Mouse (Mus musculus) limb, embryonic 14.5 days (tissue): ENCODE results near the gene B4gat1. TPM values are rescaled to one million over a fixed set of nuclear protein-coding genes. Genes with fewer than 3 reads are reported as not detected.
A peak's percentile ranks its signal among the peaks of the same experiment; 100 is the strongest.
"Not testable (repeated sequence)": the region's sequence is repeated elsewhere in the genome, so short reads cannot be mapped to it uniquely, and the experiment has no call there.

Experiments used
- ATAC-seq: fragments of 200-750 bp; cut with Nextera tagmentation; 2 replicates; pipeline ENCODE4 v1.8.0; 2017; ENCODE audit warnings: low read depth, moderate number of reproducible peaks, moderate TSS enrichment; ENCODE audit not compliant: low FRiP score
- DNase-seq: peaks from one replicate; pipeline ENCODE4 v3.0.0-alpha.2; 2015; ENCODE audit warnings: low spot score
- H3K27ac ChIP-seq: fragments of 300-500 bp; sonication (generic); replicated peaks from 2 replicates; pipeline ENCODE4 v1.5.1; 2014; ENCODE audit warnings: low read depth, mild to moderate bottlenecking, low read length, moderate library complexity, mixed read lengths
- H3K27me3 ChIP-seq: fragments of 300-500 bp; sonication (generic); 2 replicates; pipeline ENCODE4 v1.6.1; 2014; ENCODE audit warnings: low read length, mixed read lengths; ENCODE audit not compliant: control insufficient read depth, insufficient read depth
- H3K36me3 ChIP-seq: fragments of 300-500 bp; sonication (generic); 2 replicates; pipeline ENCODE4 v1.6.1; 2014; ENCODE audit warnings: mild to moderate bottlenecking, low read length, moderate library complexity, mixed read lengths; ENCODE audit not compliant: control insufficient read depth, insufficient read depth
- H3K4me1 ChIP-seq: fragments of 300-500 bp; sonication (generic); 2 replicates; pipeline ENCODE4 v1.6.1; 2014; ENCODE audit warnings: antibody characterized with exemption, low read length, mixed read lengths; ENCODE audit not compliant: control insufficient read depth, insufficient read depth
- H3K4me2 ChIP-seq: fragments of 300-500 bp; sonication (generic); replicated peaks from 2 replicates; pipeline ENCODE4 v1.6.1; 2014; ENCODE audit warnings: low read depth, mild to moderate bottlenecking, low read length, moderate library complexity; ENCODE audit not compliant: severe bottlenecking
- H3K4me3 ChIP-seq: fragments of 300-500 bp; sonication (generic); replicated peaks from 2 replicates; pipeline ENCODE4 v1.5.1; 2014; ENCODE audit warnings: low read length
- H3K9ac ChIP-seq: fragments of 300-500 bp; sonication (generic); 2 replicates; pipeline ENCODE4 v1.6.1; 2014; ENCODE audit warnings: mild to moderate bottlenecking, low read depth, low read length, moderate library complexity; ENCODE audit not compliant: severe bottlenecking
- H3K9me3 ChIP-seq: fragments of 300-500 bp; sonication (generic); 2 replicates; pipeline ENCODE4 v1.6.1; 2016; ENCODE audit warnings: low read length; ENCODE audit not compliant: control insufficient read depth
- POLR2A ChIP-seq: fragments of 200-500 bp; IDR thresholded peaks from 2 replicates; pipeline ENCODE4 v1.8.0; 2012; ENCODE audit warnings: inconsistent platforms, mild to moderate bottlenecking, moderate library complexity, borderline replicate concordance; ENCODE audit not compliant: insufficient read depth, insufficient read length; ENCODE audit errors: extremely low read depth
- WGBS: fragments of 180-500 bp; shearing (Covaris S2); extraction: QIAGEN DNeasy Blood & Tissue Kit; methylation state at CpG from one replicate; pipeline ENCODE4 v1.1.7; 2014; 5-methylcytosine and 5-hydroxymethylcytosine counted together
- polyA plus RNA-seq, 2 experiments: library from polyadenylated mRNA; depleted of rRNA in 1 of 2; stranded (reverse) in 1 of 2; unstranded in 1 of 2; fragments of >200 nt; fragmentation: Nextera tagmentation in 1 of 2; extraction: Ambion mirVana in 1 of 2; gene quantifications; 2 replicates each; pipeline versions ENCODE4 v1.2.1 to v1.2.3; 2012 to 2014

B4gat1 gene
- polyA plus RNA-seq, 2 experiments, result 31.3 to 43.7 TPM

DNA sequence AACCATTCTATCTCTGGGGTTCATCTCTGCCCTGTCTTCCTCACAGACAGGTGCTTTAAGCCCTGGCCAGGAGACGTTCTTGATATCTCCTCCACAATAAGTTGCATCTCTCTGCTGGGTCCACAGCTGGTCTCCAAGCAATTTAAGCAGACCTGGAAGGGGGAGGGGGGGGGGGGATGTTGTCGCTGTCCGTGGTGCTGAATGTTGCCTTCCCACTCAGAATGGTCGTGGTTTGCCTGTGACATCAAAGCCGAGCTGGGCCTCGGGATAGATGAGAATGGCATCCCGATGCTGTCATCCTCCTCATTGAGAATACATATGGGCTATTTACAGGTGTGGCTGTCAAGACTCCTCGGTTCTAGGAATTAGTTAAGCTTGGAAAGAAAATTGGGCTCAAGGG lies 46.3 kb upstream of the B4gat1 start:
- no peaks in the 10 kb centered on the region for H3K4me1 ChIP-seq
- no peak overlapping the region for H3K4me2 ChIP-seq
- peaks cover 36% of the 10 kb centered on the region for H3K27me3 ChIP-seq
- H3K9me3 ChIP-seq, result no peaks in the 10 kb centered on the region
- H3K4me3 ChIP-seq, result no peak overlapping the region
- H3K36me3 ChIP-seq, result no peaks in the 10 kb centered on the region
- H3K27ac ChIP-seq, result no peak overlapping the region
- no peak for ATAC-seq
- TF ChIP-seq POLR2A, result no peak
- DNase-seq, result peak; percentile 24
- 18% methylated on average over 8 of the region's 8 CpGs for WGBS
- no peak overlapping the region for H3K9ac ChIP-seq

DNA sequence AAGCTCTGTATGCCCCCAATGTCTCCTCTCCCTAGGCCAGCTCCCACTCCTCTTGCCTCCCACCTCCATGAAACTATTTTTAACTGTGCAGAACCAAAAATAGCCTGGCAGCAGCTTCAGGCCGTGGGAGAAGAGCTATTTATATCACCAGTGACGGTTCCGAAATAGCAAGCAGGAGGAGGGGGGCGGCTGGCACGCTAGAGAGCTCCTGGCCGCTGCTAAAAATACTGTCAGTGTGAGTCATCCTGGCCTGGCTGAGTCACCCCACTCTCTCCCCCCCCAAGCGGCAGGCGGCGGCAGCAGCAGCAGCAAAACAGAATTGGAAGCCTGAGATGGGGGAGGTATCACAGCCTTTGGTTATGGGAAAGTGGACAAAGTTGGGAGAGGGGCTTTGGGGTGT lies 45.7 kb upstream of the B4gat1 start:
- H3K4me1 ChIP-seq, result no peaks in the 10 kb centered on the region
- H3K27ac ChIP-seq, result no peak overlapping the region
- TF ChIP-seq POLR2A, result no peak
- no peaks in the 10 kb centered on the region for H3K36me3 ChIP-seq
- no peak overlapping the region for H3K4me3 ChIP-seq
- 6% methylated on average over 9 of the region's 9 CpGs for WGBS
- DNase-seq (peak; percentile 42), ATAC-seq (no peak)
- no peak overlapping the region for H3K4me2 ChIP-seq
- no peaks in the 10 kb centered on the region for H3K9me3 ChIP-seq
- H3K27me3 ChIP-seq, result peaks cover 36% of the 10 kb centered on the region
- H3K9ac ChIP-seq, result no peak overlapping the region

DNA sequence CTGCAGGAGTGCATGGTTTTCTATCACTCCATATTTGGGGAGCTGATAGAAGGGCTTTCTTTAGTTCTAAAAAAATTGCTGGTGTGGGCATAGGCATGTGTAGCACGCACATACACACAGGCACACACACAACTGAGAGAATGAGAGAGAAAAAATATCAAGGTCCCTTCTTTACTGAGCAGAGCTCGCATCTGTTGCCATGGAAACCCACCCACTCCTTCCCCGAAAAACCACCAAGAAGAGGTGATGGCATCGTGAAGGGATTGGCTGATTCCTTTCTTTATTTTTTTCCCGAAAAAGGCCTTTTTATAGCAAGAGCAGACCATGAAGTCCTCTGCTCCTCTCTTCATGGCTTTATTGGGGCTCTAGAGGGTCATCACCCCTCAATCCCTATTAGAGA lies 44.6 kb upstream of the B4gat1 start:
- no peak overlapping the region for H3K9ac ChIP-seq
- peaks cover 36% of the 10 kb centered on the region for H3K27me3 ChIP-seq
- ATAC-seq (no peak), DNase-seq (no peak)
- no peak overlapping the region for H3K4me2 ChIP-seq
- no peaks in the 10 kb centered on the region for H3K9me3 ChIP-seq
- 63% methylated on average over 5 of the region's 5 CpGs for WGBS
- H3K4me3 ChIP-seq, result no peak overlapping the region
- no peaks in the 10 kb centered on the region for H3K4me1 ChIP-seq
- no peaks in the 10 kb centered on the region for H3K36me3 ChIP-seq
- H3K27ac ChIP-seq, result no peak overlapping the region
- TF ChIP-seq POLR2A, result no peak

DNA sequence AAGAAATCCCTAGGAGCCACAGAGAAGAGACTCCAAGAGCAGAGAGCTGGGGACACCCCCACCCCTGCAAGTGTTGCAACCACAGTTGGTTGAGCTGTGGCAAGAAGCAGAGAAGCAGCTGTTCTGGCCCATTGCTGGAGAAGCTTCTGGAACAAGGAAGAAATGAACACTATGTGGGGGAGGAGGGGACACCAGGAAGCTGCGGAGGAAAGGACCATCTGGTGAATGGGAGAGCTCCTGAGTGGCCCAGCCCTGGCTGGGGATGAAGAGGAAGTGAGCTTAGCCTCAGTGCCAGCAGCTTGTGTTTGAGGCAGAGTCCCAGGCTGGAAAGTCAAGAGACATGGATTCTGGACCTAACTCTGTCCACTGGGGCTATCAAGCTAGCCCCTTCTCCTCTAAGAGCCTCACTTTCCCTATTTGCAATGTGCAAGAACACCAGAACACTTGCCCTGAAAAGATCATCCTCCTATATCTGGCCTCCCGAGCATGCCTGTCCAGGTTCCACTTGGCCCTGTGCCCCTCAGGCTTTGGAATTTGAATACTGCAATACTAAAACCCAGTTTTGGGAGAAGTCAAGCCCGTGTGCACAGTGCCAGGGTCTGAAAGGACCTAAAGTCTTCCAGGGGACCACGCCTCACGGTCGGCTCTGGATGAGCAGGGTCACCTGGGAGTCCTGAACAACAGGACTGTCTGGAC lies 39.0 kb upstream of the B4gat1 start:
- H3K9me3 ChIP-seq, result no peaks in the 10 kb centered on the region
- no peak overlapping the region for H3K4me3 ChIP-seq
- TF ChIP-seq POLR2A, result no peak
- no peaks in the 10 kb centered on the region for H3K27me3 ChIP-seq
- H3K27ac ChIP-seq, result no peak overlapping the region
- H3K36me3 ChIP-seq, result no peaks in the 10 kb centered on the region
- H3K4me2 ChIP-seq, result no peak overlapping the region
- ATAC-seq, result no peak
- H3K4me1 ChIP-seq, result peaks cover 4% of the 10 kb centered on the region; the same call in 1 of the 2 replicates
- 67% methylated on average over 6 of the region's 6 CpGs for WGBS
- DNase-seq, result no peak
- H3K9ac ChIP-seq, result no peak overlapping the region

DNA sequence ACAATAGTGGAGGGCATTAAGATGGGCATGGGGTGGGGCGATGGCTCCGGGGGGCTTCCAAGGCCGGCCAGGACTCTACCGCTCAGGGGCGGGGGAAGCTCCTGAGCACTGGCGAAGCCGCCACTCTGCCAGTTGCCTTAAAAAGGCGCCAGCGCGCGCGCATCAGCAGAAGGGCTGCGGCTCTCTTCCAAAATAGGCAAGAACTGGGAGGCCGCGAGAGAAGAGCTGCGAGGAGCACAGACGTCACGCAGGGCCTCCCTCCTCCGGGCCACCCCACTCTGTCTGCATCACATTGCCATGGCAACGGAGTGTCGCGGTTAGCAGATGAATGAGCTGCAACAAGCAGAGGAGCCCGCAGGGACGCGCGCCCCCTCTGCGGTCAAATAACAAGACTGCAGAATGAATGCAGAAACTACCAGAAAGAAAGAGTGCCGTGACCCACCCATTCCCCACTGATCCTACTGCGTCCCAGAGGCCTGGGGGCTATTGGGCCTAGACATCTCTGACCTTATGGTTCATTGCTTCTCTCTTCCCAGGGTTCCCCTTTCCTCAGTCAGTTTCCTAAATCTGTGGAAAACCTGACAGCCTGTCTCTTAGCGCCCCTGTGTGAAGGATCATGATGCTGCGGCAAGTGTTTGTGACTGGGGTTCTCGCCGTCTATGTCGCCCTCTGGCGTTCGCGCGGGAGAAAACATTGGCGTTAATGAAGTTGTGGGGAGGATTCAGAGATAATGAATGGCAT lies 36.8 kb upstream of the B4gat1 start:
- TF ChIP-seq POLR2A, result no peak
- Histone ChIP-seq H3K27ac (no peak overlapping the region), H3K9ac (no peak overlapping the region), H3K4me3 (peak overlapping the region; percentile 23), H3K36me3 (no peaks in the 10 kb centered on the region), H3K4me2 (peak overlapping the region; percentile 47), H3K27me3 (no peaks in the 10 kb centered on the region), H3K9me3 (no peaks in the 10 kb centered on the region), H3K4me1 (peaks cover 4% of the 10 kb centered on the region; the same call in 1 of the 2 replicates)
- ATAC-seq, result peak; percentile 96
- under 1% methylated on average over 39 of the region's 39 CpGs for WGBS
- DNase-seq, result peak; percentile 86

DNA sequence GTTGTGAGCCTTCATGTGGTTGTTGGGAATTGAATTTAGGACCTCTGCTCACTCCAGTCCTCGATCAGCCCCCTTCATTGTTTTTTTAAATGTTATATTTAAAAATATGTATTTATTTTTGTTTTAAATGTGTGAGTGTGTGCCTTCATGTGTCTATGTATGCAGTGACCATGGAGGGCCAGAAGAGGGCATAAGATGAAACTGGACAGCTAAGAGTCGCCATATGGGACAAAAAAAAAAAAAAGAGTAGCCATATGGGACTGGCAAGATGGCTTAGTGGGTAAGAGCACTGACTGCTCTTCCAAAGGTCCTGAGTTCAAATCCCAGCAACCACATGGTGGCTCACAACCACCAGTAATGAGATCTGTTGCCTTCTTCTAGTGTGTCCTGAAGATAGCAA lies 35.0 kb upstream of the B4gat1 start:
- not testable (repeated sequence) for H3K9ac ChIP-seq, H3K36me3 ChIP-seq, ATAC-seq, H3K4me1 ChIP-seq, H3K4me3 ChIP-seq, H3K9me3 ChIP-seq, H3K27me3 ChIP-seq, H3K27ac ChIP-seq, H3K4me2 ChIP-seq, DNase-seq
- WGBS, result 59% methylated on average over 2 of the region's 2 CpGs
